Mouse (Mus musculus): ENCODE results near the gene Aebp1.
A peak's percentile ranks its signal among the peaks of the same experiment; 100 is the strongest.
"Not testable (repeated sequence)": the region's sequence is repeated elsewhere in the genome, so short reads cannot be mapped to it uniquely, and the experiment has no call there.

Gene Aebp1

DNA sequence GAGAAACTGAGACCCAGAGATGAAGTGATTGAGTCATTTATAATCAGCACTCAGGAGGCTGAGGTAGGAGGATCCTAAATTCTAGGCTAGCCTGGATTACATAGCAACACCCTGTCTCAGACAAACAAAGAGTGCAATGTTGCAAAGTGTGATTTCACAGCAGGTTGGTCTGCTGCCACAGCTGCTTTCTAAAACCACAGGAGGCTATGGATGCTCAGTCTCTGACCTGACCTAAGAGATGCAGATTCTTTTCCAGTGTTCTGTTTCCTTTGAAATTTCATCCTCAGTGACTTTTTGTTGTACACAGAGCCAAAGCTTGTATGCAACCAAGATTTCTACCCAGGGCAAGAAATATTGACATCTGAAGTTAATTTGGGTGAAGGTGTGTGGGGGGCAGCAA lies 6.3 kb upstream of the Aebp1 start:
- DNase-seq (ENCODE audit: extremely low spot score, low spot score): no peak

GRCm38 (mm10) chr11:5855902-5856301 lies 5.8 kb upstream of the Aebp1 start:
- no peak for DNase-seq (ENCODE audit: extremely low spot score, low spot score)

DNA sequence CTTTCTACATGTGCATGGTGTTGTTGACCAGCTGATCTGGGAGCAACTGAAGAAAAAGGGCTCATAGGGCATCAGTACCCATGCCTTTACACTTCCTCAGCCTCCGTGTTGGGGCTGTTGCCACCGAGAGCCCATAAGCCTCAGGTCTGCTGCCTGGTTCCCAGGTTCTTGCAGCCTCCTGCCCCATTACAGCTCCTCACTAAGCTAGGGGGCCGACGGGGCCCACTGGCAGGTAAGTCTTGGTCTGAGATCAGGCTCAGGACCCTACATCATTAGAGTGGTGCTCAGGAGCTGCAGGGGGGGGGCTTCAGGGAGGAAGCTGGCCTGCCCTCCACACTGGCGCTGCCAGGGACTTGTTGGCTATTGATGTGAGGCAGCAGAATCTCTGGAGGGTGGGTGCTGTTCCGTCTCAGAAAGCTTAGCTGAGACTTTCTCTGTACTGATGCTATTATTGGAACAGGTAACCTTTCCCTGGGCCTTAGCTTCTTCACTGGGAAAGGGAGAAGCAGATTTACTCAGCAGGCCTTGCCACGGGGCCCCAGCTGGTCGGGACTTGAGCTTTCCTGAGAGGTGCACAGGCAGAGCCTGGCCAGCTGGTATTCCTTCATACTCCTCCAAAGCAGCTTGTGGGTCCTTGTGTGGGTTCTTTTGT lies 5.1 kb upstream of the Aebp1 start:
- DNase-seq (ENCODE audit: extremely low spot score, low spot score): no peak

DNA sequence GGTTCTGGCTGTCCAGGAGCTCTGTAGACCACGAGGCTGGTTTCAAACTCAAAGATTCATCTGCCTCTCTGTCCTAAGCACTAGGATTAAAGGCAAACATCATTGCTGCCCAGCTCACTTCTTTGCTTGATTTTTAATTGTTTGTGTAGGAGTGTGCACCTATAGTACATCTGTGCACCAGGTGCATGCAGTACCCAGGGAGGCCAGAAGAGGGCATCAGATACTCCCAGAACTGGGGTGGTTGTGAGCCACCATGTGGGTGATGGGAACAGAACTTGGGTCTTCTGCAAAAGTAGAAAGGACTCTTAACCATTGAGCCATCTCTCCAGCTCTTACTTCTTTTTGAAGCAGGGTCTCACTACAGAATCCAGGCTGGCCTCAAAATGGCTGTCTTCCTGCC lies 3.0 kb upstream of the Aebp1 start:
- no peak for DNase-seq (ENCODE audit: extremely low spot score, low spot score)

GRCm38 (mm10) chr11:5859883-5860550 lies 1.7 kb upstream of the Aebp1 start:
- no peak for DNase-seq (ENCODE audit: extremely low spot score, low spot score)

GRCm38 (mm10) chr11:5860639-5861038 lies 1.1 kb upstream of the Aebp1 start:
- no peak for DNase-seq (ENCODE audit: extremely low spot score, low spot score)

DNA sequence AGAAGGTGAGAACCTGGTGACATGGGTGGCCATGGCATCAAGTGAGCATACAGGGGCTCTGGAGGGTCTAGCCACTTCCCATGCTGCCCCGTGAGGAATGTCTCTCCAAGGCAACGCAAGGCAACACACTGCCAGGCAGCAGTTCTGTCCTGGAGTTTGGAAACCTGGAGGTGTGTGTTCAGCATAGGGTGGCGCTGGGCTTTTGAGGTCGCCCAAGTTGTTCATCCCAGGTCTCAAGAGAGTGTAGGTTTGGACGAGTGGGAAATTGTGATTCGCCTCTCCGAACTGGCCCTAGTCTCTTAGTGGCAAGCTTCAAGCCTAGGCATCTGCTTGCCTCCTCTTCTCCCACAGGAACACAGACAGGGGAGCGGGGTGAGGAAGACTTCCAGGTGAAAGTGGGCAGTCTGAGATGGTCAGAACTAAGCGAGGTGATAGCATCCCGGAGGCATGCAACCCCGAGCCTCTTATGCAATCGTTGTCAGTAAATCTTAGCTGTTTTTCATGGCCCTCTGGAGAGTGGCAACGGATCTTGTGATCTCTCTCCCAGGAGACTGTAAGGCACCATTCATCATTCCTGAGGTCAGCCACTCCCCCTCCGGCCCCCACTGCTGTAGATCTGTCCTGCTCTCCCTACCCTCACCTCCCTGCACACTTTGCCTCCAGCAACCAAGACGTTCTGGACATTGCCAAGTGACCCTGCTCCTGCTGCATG lies 803 bp downstream of the Aebp1 start:
- peak; percentile 51 for DNase-seq (ENCODE audit: extremely low spot score, low spot score)

DNA sequence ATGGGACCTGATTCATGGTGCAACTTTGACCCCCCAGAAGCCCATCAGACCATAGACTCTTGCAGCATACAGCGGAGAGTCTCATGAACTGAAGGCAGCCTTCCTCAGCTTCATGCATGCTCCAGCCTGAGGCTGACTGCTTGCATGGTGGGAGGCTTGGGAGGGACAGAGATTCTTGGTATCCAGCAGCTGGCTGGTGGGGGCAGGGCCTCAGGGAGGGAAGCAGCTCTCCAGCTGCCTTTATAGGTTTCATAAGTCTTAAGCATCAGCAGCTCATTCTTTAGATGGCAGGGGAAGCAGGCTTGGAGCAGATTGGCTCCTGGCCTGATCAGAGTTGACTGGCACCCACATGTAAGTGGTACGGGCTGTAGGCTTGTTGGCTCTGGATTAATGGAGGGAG lies 5.4 kb downstream of the Aebp1 start:
- no peak for DNase-seq (ENCODE audit: extremely low spot score, low spot score)

GRCm38 (mm10) chr11:5868324-5868723 lies 6.6 kb downstream of the Aebp1 start:
- no peak for DNase-seq (ENCODE audit: extremely low spot score, low spot score)

DNA sequence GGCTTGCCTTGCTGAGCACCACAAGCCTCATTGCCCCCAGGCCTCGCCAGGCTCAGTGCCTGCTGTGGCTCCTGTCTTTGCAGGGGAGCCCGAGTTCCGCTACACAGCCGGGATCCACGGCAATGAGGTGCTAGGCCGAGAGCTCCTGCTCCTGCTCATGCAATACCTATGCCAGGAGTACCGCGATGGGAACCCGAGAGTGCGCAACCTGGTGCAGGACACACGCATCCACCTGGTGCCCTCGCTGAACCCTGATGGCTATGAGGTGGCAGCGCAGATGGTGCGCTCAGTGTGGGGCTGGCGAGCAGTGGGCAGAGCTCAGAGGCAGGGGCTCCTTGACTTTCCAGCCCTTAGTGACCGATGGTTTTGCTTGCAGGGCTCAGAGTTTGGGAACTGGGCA lies 7.6 kb downstream of the Aebp1 start:
- DNase-seq (ENCODE audit: extremely low spot score, low spot score): no peak

DNA sequence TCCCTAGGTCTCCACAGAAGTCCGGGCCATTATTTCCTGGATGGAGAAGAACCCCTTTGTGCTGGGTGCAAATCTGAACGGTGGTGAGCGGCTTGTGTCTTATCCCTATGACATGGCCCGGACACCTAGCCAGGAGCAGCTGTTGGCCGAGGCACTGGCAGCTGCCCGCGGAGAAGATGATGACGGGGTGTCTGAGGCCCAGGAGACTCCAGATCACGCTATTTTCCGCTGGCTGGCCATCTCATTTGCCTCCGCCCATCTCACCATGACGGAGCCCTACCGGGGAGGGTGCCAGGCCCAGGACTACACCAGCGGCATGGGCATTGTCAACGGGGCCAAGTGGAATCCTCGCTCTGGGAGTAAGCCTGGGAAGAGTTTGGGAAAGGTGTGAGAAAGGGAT lies 8.3 kb downstream of the Aebp1 start:
- DNase-seq (ENCODE audit: extremely low spot score, low spot score): no peak

- no peak for DNase-seq (ENCODE audit: extremely low spot score, low spot score)
Observed at GRCm38 (mm10) chr11:5872707-5873106, 11.0 kb downstream of the Aebp1 start.

- DNase-seq (ENCODE audit: extremely low spot score, low spot score): no peak
Observed at GRCm38 (mm10) chr11:5873192-5873591, 11.4 kb downstream of the Aebp1 start.

DNA sequence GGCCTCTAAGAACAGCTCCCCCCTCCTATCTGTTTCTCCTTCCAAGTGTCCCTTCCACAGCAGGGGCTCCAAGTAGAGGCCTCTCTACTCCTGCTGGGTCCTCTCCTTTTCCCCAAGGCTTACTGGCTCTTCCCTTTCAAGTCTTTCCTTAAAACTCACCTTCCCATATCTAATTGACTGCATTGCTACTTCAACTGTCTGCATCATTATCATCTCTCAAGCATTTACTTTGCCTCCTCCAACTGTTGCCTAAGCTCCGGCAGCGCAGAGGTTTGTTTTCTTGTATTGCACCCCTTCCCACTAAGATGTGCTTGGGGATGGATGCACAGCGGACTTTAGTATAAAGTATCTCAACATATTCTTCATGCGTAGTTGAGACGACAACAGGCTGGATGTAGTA lies 15.7 kb downstream of the Aebp1 start:
- DNase-seq (ENCODE audit: extremely low spot score, low spot score): no peak

DNA sequence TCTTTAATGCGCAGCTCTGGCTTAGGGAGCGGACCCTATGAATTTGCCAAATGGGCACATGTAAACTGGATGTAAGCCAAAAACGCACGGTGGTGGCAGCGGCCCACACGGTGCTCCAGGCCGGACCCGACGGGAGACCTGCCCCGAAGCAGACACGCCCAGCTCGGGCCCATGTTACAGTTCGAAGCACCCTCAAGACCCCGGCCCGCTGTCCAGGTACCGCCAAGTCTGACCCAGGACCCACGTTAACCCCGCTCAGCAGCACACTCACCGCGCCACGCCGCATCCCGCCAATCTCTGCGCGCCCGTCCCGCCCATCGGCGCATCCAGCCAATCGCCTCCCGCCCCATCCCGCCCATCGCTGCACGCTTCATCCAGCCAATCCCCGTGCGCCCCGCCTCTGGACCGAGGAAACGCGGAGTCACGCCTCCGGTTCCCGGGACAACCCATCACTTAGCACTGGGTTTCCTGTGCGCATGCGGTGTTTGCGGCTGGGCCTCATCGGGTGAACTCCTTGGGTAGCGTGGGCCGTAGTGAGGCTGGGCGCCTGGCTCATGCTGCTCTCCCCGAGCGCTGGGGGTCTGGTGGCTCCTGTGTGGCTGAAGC lies 16.3 kb downstream of the Aebp1 start, which contains the start of gene Pold2:
Pold2 (minus strand) TSS at position 372 of the 606 bp plus-strand sequence.
- peak; percentile 98 for DNase-seq (ENCODE audit: extremely low spot score, low spot score)

GRCm38 (mm10) chr11:5878661-5879060 lies 16.9 kb downstream of the Aebp1 start:
- DNase-seq (ENCODE audit: extremely low spot score, low spot score): no peak

- DNase-seq (ENCODE audit: extremely low spot score, low spot score): peak; percentile 79
Observed at GRCm38 (mm10) chr11:5879905-5880304, 18.2 kb downstream of the Aebp1 start.

- no peak for DNase-seq (ENCODE audit: extremely low spot score, low spot score)
Observed at GRCm38 (mm10) chr11:5882518-5882917, 20.8 kb downstream of the Aebp1 start.

DNA sequence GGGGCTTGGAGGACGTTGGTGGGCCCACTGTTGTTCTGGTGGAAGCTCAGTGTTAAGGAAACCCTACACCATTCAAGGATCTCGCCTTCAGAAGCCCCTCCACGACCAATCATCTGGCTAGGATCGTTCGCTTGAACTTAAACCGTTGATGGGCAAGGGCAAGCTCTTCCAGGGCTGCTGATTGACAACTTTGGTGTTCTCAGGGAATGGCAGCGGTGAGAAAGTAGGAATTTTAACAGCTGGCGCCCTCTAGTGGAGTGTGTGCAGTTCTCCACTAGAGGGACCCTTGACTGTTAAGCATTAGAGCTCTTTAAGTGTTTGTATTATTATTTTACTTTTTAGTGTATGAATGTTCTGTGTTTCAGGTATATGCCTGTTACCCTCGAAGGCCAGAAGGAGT lies 24.4 kb downstream of the Aebp1 start:
- peak; percentile 64 for DNase-seq (ENCODE audit: extremely low spot score, low spot score)

DNA sequence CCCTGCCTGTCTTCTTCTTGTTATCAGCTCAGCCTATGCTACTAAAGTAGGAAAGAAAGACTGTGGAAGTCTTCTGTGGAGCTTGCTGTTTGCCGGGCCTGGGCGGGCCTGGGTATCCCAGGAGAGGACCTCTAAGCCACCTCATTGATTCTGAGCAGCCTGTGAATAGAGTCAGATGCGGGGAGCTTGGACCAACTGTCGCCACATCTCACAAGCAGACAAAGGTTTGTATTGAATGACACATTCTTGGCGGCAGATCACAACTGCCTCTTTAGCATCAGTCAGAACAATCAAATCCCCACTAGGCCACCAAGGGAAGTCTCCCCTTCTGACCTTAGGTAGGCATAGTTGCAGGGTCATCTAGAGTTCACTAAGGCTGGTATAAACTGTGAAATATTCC lies 25.5 kb downstream of the Aebp1 start:
- peak; percentile 53 for DNase-seq (ENCODE audit: extremely low spot score, low spot score)

- DNase-seq (ENCODE audit: extremely low spot score, low spot score): not testable (repeated sequence)
Observed at GRCm38 (mm10) chr11:5888563-5888962, 26.8 kb downstream of the Aebp1 start.

DNA sequence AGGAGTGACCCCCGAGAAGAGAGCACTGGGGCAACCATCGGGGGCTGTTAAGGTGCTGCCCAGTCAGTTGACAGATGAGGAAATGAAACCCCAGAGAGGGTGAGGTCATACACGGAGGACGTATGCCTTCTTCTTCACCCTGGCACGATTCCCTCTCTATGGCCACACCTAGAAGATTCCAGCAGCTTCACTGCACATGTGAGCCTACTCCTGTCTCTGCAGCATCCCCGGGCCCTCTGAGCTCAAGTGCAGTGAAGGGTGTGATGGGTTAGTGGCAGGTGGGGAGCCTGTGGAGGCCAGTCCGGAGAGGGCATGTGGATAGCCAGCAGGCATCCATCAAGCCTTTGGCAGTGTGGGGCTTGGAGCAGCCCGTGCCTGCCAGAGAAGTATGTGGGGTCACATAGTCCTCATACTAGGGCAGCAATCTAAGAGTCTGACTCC lies 30.4 kb downstream of the Aebp1 start:
- peak; percentile 46 for DNase-seq (ENCODE audit: extremely low spot score, low spot score)
